Mouse (Mus musculus): ENCODE measurements around the gene Gm10447.

Gene Gm10447

GRCm38 (mm10) chr11:53478383-53479170 is 21.7 kb upstream of the Gm10447 start:
- DNase-seq, result peak; percentile 21

- no peak for DNase-seq
Measured at GRCm38 (mm10) chr11:53477833-53478232, 20.9 kb upstream of the Gm10447 start.

- DNase-seq, result no peak
Measured at GRCm38 (mm10) chr11:53475620-53476019, 18.7 kb upstream of the Gm10447 start.

GRCm38 (mm10) chr11:53472709-53473108 is 15.8 kb upstream of the Gm10447 start:
- DNase-seq, result no peak

GRCm38 (mm10) chr11:53469968-53470695 is 13.2 kb upstream of the Gm10447 start, which contains the start of gene Gm9837:
Gm9837 (minus strand) TSS chr11:53470479.
- peak; percentile 90 for DNase-seq

- DNase-seq, result no peak
Measured at GRCm38 (mm10) chr11:53469294-53469967, 12.5 kb upstream of the Gm10447 start.

- DNase-seq, result peak; percentile 81
Measured at GRCm38 (mm10) chr11:53466231-53466971, 9.5 kb upstream of the Gm10447 start.

GRCm38 (mm10) chr11:53463551-53464424 is 6.9 kb upstream of the Gm10447 start:
- no peak for DNase-seq

- DNase-seq, result no peak
Measured at GRCm38 (mm10) chr11:53461727-53462126, 4.8 kb upstream of the Gm10447 start.

GRCm38 (mm10) chr11:53460192-53460591 is 3.3 kb upstream of the Gm10447 start:
- no peak for DNase-seq

GRCm38 (mm10) chr11:53458996-53459395 is 2.1 kb upstream of the Gm10447 start:
- DNase-seq, result no peak

GRCm38 (mm10) chr11:53457372-53457954 is 553 bp upstream of the Gm10447 start:
- DNase-seq, result no peak

- DNase-seq, result no peak
Measured at GRCm38 (mm10) chr11:53453031-53453430, 3.9 kb downstream of the Gm10447 start.

GRCm38 (mm10) chr11:53452396-53452795 is 4.5 kb downstream of the Gm10447 start:
- peak; percentile 33 for DNase-seq

GRCm38 (mm10) chr11:53451361-53451760 is 5.5 kb downstream of the Gm10447 start:
- no peak for DNase-seq

GRCm38 (mm10) chr11:53450070-53450705 is 6.7 kb downstream of the Gm10447 start:
- DNase-seq, result no peak

GRCm38 (mm10) chr11:53448529-53448928 is 8.4 kb downstream of the Gm10447 start:
- DNase-seq, result peak; percentile 87

GRCm38 (mm10) chr11:53447996-53448395 is 8.9 kb downstream of the Gm10447 start:
- no peak for DNase-seq

GRCm38 (mm10) chr11:53446183-53446582 is 10.7 kb downstream of the Gm10447 start:
- no peak for DNase-seq

- DNase-seq, result no peak
Measured at GRCm38 (mm10) chr11:53445562-53445961, 11.3 kb downstream of the Gm10447 start.

GRCm38 (mm10) chr11:53443861-53444260 is 13.0 kb downstream of the Gm10447 start:
- DNase-seq, result peak; percentile 42
